Mouse (Mus musculus): ENCODE results near the gene Lig1. TPM values are rescaled to one million over a fixed set of nuclear protein-coding genes. Genes with fewer than 3 reads are reported as not detected.

Lig1 gene
- polyA plus RNA-seq (2012; rRNA removed) = 35.8 and 55.2 TPM in 2 replicates

- no peak for DNase-seq
- H3K4me1 ChIP-seq (replicated peaks; ENCODE audit: control insufficient read depth, insufficient read depth, low read length) = peaks cover 3% of the 10 kb centered on the region; the same call in 1 of the 2 replicates
- no peak within 1 kb of the TSS for H3K27ac ChIP-seq (ENCODE audit: control insufficient read depth, insufficient read depth, low read length)
- WGBS = 98% methylated on average over 16 of the region's 16 CpGs
- no peaks in the 10 kb centered on the region for H3K36me3 ChIP-seq (ENCODE audit: control insufficient read depth, insufficient read depth, low read length)
- H3K27me3 ChIP-seq (ENCODE audit: control insufficient read depth, insufficient read depth, low read length) = no peaks in the 10 kb centered on the region
- H3K4me3 ChIP-seq (ENCODE audit: control insufficient read depth, insufficient read depth, low read length) = peak within 1 kb of the TSS; percentile 97
- TF ChIP-seq CTCF (IDR thresholded peaks at IDR 0.05; ENCODE audit: borderline replicate concordance, control insufficient read depth, extremely low read depth, insufficient read depth, low read length, poor library complexity) = no peak
- no peak for TF ChIP-seq POLR2A (IDR thresholded peaks at IDR 0.05; ENCODE audit: control insufficient read depth, extremely low read depth, insufficient read depth, low read length, poor library complexity)
These were observed at the start of gene Lig1 for GRCm38 (mm10) chr7:13277081-13277480. Gene Lig1 (plus strand): TSS chr7:13277283.

GRCm38 (mm10) chr7:13260746-13261700 lies 16.1 kb upstream of the Lig1 start:
- Histone ChIP-seq H3K27ac (ENCODE audit: control insufficient read depth, insufficient read depth, low read length) (no peak overlapping the region), H3K36me3 (ENCODE audit: control insufficient read depth, insufficient read depth, low read length) (no peaks in the 10 kb centered on the region), H3K4me1 (replicated peaks; ENCODE audit: control insufficient read depth, insufficient read depth, low read length) (no peaks in the 10 kb centered on the region), H3K27me3 (ENCODE audit: control insufficient read depth, insufficient read depth, low read length) (no peaks in the 10 kb centered on the region), H3K4me3 (ENCODE audit: control insufficient read depth, insufficient read depth, low read length) (no peak overlapping the region)
- WGBS = 74% methylated on average over 50 of the region's 50 CpGs
- no peak for TF ChIP-seq POLR2A (IDR thresholded peaks at IDR 0.05; ENCODE audit: control insufficient read depth, extremely low read depth, insufficient read depth, low read length, poor library complexity)
- TF ChIP-seq CTCF (IDR thresholded peaks at IDR 0.05; ENCODE audit: borderline replicate concordance, control insufficient read depth, extremely low read depth, insufficient read depth, low read length, poor library complexity) = no peak
- DNase-seq = no peak

GRCm38 (mm10) chr7:13263851-13264250 lies 13.2 kb upstream of the Lig1 start:
- TF ChIP-seq CTCF (IDR thresholded peaks at IDR 0.05; ENCODE audit: borderline replicate concordance, control insufficient read depth, extremely low read depth, insufficient read depth, low read length, poor library complexity) (no peak), POLR2A (IDR thresholded peaks at IDR 0.05; ENCODE audit: control insufficient read depth, extremely low read depth, insufficient read depth, low read length, poor library complexity) (no peak)
- DNase-seq = no peak
- H3K4me1 ChIP-seq (replicated peaks; ENCODE audit: control insufficient read depth, insufficient read depth, low read length) = no peaks in the 10 kb centered on the region
- H3K36me3 ChIP-seq (ENCODE audit: control insufficient read depth, insufficient read depth, low read length) = no peaks in the 10 kb centered on the region
- 92% methylated on average over 5 of the region's 5 CpGs for WGBS
- H3K27me3 ChIP-seq (ENCODE audit: control insufficient read depth, insufficient read depth, low read length) = no peaks in the 10 kb centered on the region
- H3K4me3 ChIP-seq (ENCODE audit: control insufficient read depth, insufficient read depth, low read length) = no peak overlapping the region
- no peak overlapping the region for H3K27ac ChIP-seq (ENCODE audit: control insufficient read depth, insufficient read depth, low read length)

GRCm38 (mm10) chr7:13264396-13264795 lies 12.7 kb upstream of the Lig1 start:
- Histone ChIP-seq H3K27me3 (ENCODE audit: control insufficient read depth, insufficient read depth, low read length) (no peaks in the 10 kb centered on the region), H3K27ac (ENCODE audit: control insufficient read depth, insufficient read depth, low read length) (no peak overlapping the region), H3K4me1 (replicated peaks; ENCODE audit: control insufficient read depth, insufficient read depth, low read length) (no peaks in the 10 kb centered on the region), H3K36me3 (ENCODE audit: control insufficient read depth, insufficient read depth, low read length) (no peaks in the 10 kb centered on the region), H3K4me3 (ENCODE audit: control insufficient read depth, insufficient read depth, low read length) (no peak overlapping the region)
- WGBS = 85% methylated on average over 2 of the region's 2 CpGs
- TF ChIP-seq CTCF (IDR thresholded peaks at IDR 0.05; ENCODE audit: borderline replicate concordance, control insufficient read depth, extremely low read depth, insufficient read depth, low read length, poor library complexity) (no peak), POLR2A (IDR thresholded peaks at IDR 0.05; ENCODE audit: control insufficient read depth, extremely low read depth, insufficient read depth, low read length, poor library complexity) (no peak)
- DNase-seq = no peak

- no peak for DNase-seq
- TF ChIP-seq CTCF (IDR thresholded peaks at IDR 0.05; ENCODE audit: borderline replicate concordance, control insufficient read depth, extremely low read depth, insufficient read depth, low read length, poor library complexity) (no peak), POLR2A (IDR thresholded peaks at IDR 0.05; ENCODE audit: control insufficient read depth, extremely low read depth, insufficient read depth, low read length, poor library complexity) (no peak)
- no peaks in the 10 kb centered on the region for H3K36me3 ChIP-seq (ENCODE audit: control insufficient read depth, insufficient read depth, low read length)
- no peak overlapping the region for H3K27ac ChIP-seq (ENCODE audit: control insufficient read depth, insufficient read depth, low read length)
- H3K27me3 ChIP-seq (ENCODE audit: control insufficient read depth, insufficient read depth, low read length) = no peaks in the 10 kb centered on the region
- 90% methylated on average over 4 of the region's 4 CpGs for WGBS
- no peaks in the 10 kb centered on the region for H3K4me1 ChIP-seq (replicated peaks; ENCODE audit: control insufficient read depth, insufficient read depth, low read length)
- H3K4me3 ChIP-seq (ENCODE audit: control insufficient read depth, insufficient read depth, low read length) = no peak overlapping the region
These were observed 8.3 kb upstream of the Lig1 start for GRCm38 (mm10) chr7:13268749-13269260.

GRCm38 (mm10) chr7:13269394-13269793 lies 7.7 kb upstream of the Lig1 start:
- 92% methylated on average over 11 of the region's 11 CpGs for WGBS
- Histone ChIP-seq H3K27me3 (ENCODE audit: control insufficient read depth, insufficient read depth, low read length) (no peaks in the 10 kb centered on the region), H3K36me3 (ENCODE audit: control insufficient read depth, insufficient read depth, low read length) (no peaks in the 10 kb centered on the region), H3K27ac (ENCODE audit: control insufficient read depth, insufficient read depth, low read length) (no peak overlapping the region), H3K4me3 (ENCODE audit: control insufficient read depth, insufficient read depth, low read length) (no peak overlapping the region), H3K4me1 (replicated peaks; ENCODE audit: control insufficient read depth, insufficient read depth, low read length) (no peaks in the 10 kb centered on the region)
- no peak for TF ChIP-seq CTCF (IDR thresholded peaks at IDR 0.05; ENCODE audit: borderline replicate concordance, control insufficient read depth, extremely low read depth, insufficient read depth, low read length, poor library complexity)
- TF ChIP-seq POLR2A (IDR thresholded peaks at IDR 0.05; ENCODE audit: control insufficient read depth, extremely low read depth, insufficient read depth, low read length, poor library complexity) = no peak
- no peak for DNase-seq

Measured in thymus, adult 2 months (tissue).